ENCODE assay signal across 12 mouse cellular contexts in the genomic region with DNA sequence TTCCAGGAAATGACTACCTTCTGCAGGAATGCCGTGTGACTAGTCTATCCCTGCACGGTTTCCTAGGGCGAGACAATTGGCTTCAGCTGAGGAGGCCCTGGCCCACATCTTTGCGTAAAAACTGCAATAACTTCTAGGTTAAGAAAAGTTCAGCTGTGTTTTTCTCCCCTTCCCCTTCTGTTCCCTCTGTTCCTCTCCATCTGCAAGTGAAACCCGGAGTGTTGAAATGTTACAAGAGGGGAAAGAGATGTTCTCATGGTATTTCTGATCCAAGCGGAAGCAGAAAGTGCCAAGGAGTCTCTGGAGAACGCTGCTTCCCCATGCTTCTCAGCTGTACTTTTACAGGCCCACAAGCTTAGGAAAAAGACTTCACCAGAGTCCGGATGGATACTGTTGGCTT.
DNase-seq lines count a peak whose midpoint lies in the region; ATAC-seq and TF ChIP-seq lines count a peak whose summit lies in the region.
"Had no signal": no experiment of that assay in that cellular context is flagged by ENCODE, and none has a peak within 500 bp of the region (broad histone marks: within the 10 kb centered on the region; RNA-seq: fewer than 3 reads in every experiment).

No protein-coding gene starts in this region.

- peaks cover 8% of the 10 kb centered on the region for H3K4me1 ChIP-seq in lung, embryonic 14.5 days (ENCODE audit: insufficient read depth)
- no peaks in the 10 kb centered on the region for H3K4me1 ChIP-seq in lung, adult 2 months (ENCODE audit: control insufficient read depth, insufficient read depth, low read length)
- peaks cover 28% of the 10 kb centered on the region for H3K4me1 ChIP-seq in heart, embryonic 16.5 days (ENCODE audit: control insufficient read depth, insufficient read depth, low read length)
- H3K4me1 ChIP-seq in hindbrain, embryonic 11.5 days (replicated peaks; ENCODE audit: control insufficient read depth, insufficient read depth, low read length), result no peaks in the 10 kb centered on the region
- H3K4me1 ChIP-seq: intestine, embryonic 15.5 days had no signal

- no peaks in the 10 kb centered on the region for H3K27me3 ChIP-seq in lung, embryonic 14.5 days (ENCODE audit: insufficient read depth, low read length)
- H3K27me3 ChIP-seq in heart, embryonic 16.5 days (ENCODE audit: control insufficient read depth, insufficient read depth, low read length), result no peaks in the 10 kb centered on the region
- no peaks in the 10 kb centered on the region for H3K27me3 ChIP-seq in hindbrain, embryonic 11.5 days (ENCODE audit: control insufficient read depth, insufficient read depth, low read length)
- H3K27me3 ChIP-seq: intestine, embryonic 15.5 days had no signal

- ATAC-seq in lung, embryonic 14.5 days (ENCODE audit: insufficient read depth), result no peak
- ATAC-seq in heart, embryonic 16.5 days (replicated peaks; ENCODE audit: extremely low read depth, insufficient read depth, low FRiP score), result peak; percentile 45; the same call in 1 of the 2 replicates
- ATAC-seq in hindbrain, embryonic 11.5 days (ENCODE audit: low FRiP score), result no peak
- ATAC-seq: activated CD4-positive, CD25-positive, alpha-beta regulatory T cell, adult 4 months; intestine, embryonic 15.5 days had no signal

- peak; percentile 20 for DNase-seq in adrenal gland, postnatal 10 days
- no peak for DNase-seq in adrenal gland, adult 8-10 months
- peak; percentile 25 for DNase-seq in lung, embryonic 14.5 days
- no peak for DNase-seq in lung, adult 2 months
- DNase-seq in lung, postnatal 14 days, result peak; percentile 10
- no peak for DNase-seq in Muller cell, postnatal 12 days (ENCODE audit: inconsistent ontology term)
- no peak for DNase-seq in hindbrain, embryonic 11.5 days (ENCODE audit: low spot score)
- DNase-seq: thymus, postnatal 14 days had no signal

- no peak overlapping the region for H3K9ac ChIP-seq in lung, embryonic 14.5 days
- H3K9ac ChIP-seq in heart, embryonic 16.5 days (ENCODE audit: low read length), result no peak overlapping the region
- no peak overlapping the region for H3K9ac ChIP-seq in hindbrain, embryonic 11.5 days (ENCODE audit: low read depth, low read length)
- H3K9ac ChIP-seq: intestine, embryonic 15.5 days had no signal

- no peaks in the 10 kb centered on the region for H3K36me3 ChIP-seq in lung, embryonic 14.5 days (ENCODE audit: insufficient read depth)
- no peaks in the 10 kb centered on the region for H3K36me3 ChIP-seq in heart, embryonic 16.5 days (ENCODE audit: control insufficient read depth, insufficient read depth)
- H3K36me3 ChIP-seq in hindbrain, embryonic 11.5 days (ENCODE audit: control insufficient read depth, insufficient read depth, low read length), result no peaks in the 10 kb centered on the region
- H3K36me3 ChIP-seq: intestine, embryonic 15.5 days had no signal

- no peak overlapping the region for H3K4me3 ChIP-seq in lung, embryonic 14.5 days (ENCODE audit: low read depth, low read length)
- H3K4me3 ChIP-seq in lung, adult 2 months (replicated peaks; ENCODE audit: extremely low read depth, low read depth, low read length), result no peak overlapping the region
- no peak overlapping the region for H3K4me3 ChIP-seq in heart, embryonic 16.5 days (ENCODE audit: low read length)
- no peak overlapping the region for H3K4me3 ChIP-seq in hindbrain, embryonic 11.5 days (ENCODE audit: low read depth, low read length)
- H3K4me3 ChIP-seq: intestine, embryonic 15.5 days; left cerebral cortex, adult 2 months had no signal

- no peak overlapping the region for H3K4me2 ChIP-seq in lung, embryonic 14.5 days
- H3K4me2 ChIP-seq in heart, embryonic 16.5 days (ENCODE audit: low read depth, low read length), result no peak overlapping the region
- no peak overlapping the region for H3K4me2 ChIP-seq in hindbrain, embryonic 11.5 days (replicated peaks; ENCODE audit: low read depth, low read length)
- H3K4me2 ChIP-seq: intestine, embryonic 15.5 days had no signal

- WGBS in lung, embryonic 14.5 days, result 53% methylated on average over 8 of the region's 8 CpGs
- WGBS in lung, adult 2 months, result 37% methylated on average over 8 of the region's 8 CpGs
- 45% methylated on average over 8 of the region's 8 CpGs for WGBS in heart, embryonic 16.5 days
- 79% methylated on average over 8 of the region's 8 CpGs for WGBS in hindbrain, embryonic 11.5 days

- peak overlapping the region; percentile 30; the same call in 1 of the 2 replicates for H3K27ac ChIP-seq in lung, embryonic 14.5 days (ENCODE audit: low read depth)
- peak overlapping the region; percentile 83 for H3K27ac ChIP-seq in heart, embryonic 16.5 days (ENCODE audit: low read length)
- H3K27ac ChIP-seq in hindbrain, embryonic 11.5 days (ENCODE audit: low read depth, low read length), result no peak overlapping the region
- H3K27ac ChIP-seq: intestine, embryonic 15.5 days; left cerebral cortex, adult 2 months had no signal

- TF ChIP-seq POLR2A in lung, adult 2 months (IDR thresholded peaks at IDR 0.05; ENCODE audit: borderline replicate concordance, extremely low read depth, low read depth, low read length), result no peak

- H3K9me3 ChIP-seq in lung, embryonic 14.5 days (ENCODE audit: low read depth, low read length), result no peaks in the 10 kb centered on the region
- 0 out of 2 replicates have a peak, but pooled peaks cover 2% of the 10 kb centered on the region for H3K9me3 ChIP-seq in heart, embryonic 16.5 days (replicated peaks; ENCODE audit: control insufficient read depth, low read length)
- no peaks in the 10 kb centered on the region for H3K9me3 ChIP-seq in hindbrain, embryonic 11.5 days (ENCODE audit: control insufficient read depth, low read length)
- H3K9me3 ChIP-seq: intestine, embryonic 15.5 days had no signal

- no peak for TF ChIP-seq CTCF in lung, embryonic 14.5 days (IDR thresholded peaks at IDR 0.05; ENCODE audit: low read depth)
- TF ChIP-seq CTCF in lung, adult 2 months (IDR thresholded peaks at IDR 0.05; ENCODE audit: insufficient read depth, low read length), result no peak

Comparison
In these comparisons a context has a peak if more than half of its experiments do, and no peak if none do; other contexts are left out.
1. DNase-seq: peak in adrenal gland, postnatal 10 days (single experiment), lung, embryonic 14.5 days (single experiment) and lung, postnatal 14 days (single experiment); none in adrenal gland, adult 8-10 months (single experiment), lung, adult 2 months (single experiment), Muller cell, postnatal 12 days (single experiment) and hindbrain, embryonic 11.5 days (single experiment).